Mouse (Mus musculus) layer of hippocampus, adult 9-10 months (tissue): ENCODE data around the gene C1ql3.

Experiments
- DNase-seq: peaks from one replicate; pipeline ENCODE4 v3.0.0; 2022; ENCODE audit warnings: low spot score

The C1ql3 gene

GRCm38 (mm10) chr2:13011472-13011871 lies at the start of gene C1ql3:
C1ql3 (minus strand) TSS chr2:13011806.
- peak; percentile 72 for DNase-seq

GRCm38 (mm10) chr2:13060426-13061170 lies 49.0 kb upstream of the C1ql3 start:
- DNase-seq: no peak

- no peak for DNase-seq
Observed at GRCm38 (mm10) chr2:13048649-13049048, 37.0 kb upstream of the C1ql3 start.

DNA sequence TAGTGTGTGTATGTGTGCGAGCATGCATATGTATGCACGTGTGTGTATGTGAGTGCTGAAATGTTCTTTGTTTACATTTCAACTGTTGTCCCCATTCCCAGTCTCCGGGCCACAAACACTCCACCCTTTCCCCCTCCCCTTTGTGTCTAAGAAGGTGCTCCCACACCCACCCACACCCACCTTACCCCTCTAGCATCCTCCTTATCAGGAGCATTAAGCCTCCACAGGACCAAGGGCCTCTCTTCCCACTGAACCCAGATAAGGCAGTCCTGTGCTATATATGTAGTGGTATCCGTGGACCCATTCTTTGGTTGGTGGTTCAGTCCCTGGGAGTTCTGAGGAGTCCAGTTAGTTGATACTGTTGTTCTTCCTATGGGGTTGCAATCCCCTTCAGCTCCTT lies 32.9 kb upstream of the C1ql3 start:
- DNase-seq: no peak

- DNase-seq: no peak
Observed at GRCm38 (mm10) chr2:13039785-13040184, 28.2 kb upstream of the C1ql3 start.

- no peak for DNase-seq
Observed at GRCm38 (mm10) chr2:13038772-13039171, 27.2 kb upstream of the C1ql3 start.

DNA sequence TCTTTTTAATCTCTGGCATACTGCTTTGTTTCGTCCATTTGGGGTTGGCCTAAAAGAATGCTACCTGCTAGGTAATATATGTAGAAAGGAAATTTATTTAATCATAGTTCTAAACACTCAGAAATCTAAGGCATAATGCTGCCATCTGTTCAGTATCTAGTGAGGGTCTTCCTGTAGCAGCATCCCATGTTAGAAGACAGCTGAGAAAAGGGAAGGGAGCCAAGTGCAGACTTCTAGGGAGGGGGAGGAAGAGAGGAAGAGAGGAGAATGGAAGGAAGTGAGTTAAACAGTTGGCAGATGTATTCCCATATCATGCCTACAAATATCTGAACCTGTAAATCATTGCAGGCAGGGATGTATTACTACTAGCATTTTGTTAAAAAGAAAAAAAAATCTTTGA lies 7.3 kb upstream of the C1ql3 start:
- DNase-seq: no peak

DNA sequence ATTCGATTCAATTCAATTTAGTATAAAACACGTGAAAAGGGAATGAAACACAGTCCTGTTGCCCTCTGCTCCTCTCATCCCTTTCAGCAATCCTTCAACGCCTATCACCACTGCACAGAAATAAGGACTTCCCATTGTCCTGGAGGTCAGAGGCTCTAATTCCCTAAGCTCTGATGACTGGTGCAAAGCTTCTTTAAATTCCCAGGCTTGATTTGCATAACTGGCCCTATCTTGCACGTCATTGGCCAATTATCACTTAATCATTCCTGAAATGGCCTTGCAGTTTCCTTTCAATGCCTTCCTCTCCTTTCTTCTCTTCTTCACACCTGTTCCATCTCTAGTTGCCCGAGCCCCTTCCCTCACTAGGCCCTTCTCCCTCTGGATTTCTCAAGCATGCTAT lies 6.8 kb upstream of the C1ql3 start:
- DNase-seq: no peak

DNA sequence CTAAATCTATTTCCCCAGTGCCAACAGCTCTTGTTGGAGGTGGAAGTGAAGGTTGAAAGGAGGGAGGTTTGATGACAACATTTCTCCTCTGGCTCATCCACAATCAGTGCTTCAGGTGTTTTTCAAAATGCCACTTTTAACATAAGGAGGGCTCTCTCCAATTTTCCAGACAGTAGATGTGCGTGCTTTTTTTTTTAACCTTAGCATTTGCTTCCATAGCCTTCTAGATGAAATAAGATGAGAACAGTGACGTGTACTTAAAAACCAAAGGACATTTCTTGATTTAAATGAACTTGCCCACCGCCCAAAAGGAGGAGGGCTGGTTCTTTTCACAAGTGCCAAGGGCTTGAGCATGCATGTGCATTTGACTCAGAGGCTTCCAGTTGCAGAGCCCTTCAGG lies 367 bp upstream of the C1ql3 start:
- no peak for DNase-seq

DNA sequence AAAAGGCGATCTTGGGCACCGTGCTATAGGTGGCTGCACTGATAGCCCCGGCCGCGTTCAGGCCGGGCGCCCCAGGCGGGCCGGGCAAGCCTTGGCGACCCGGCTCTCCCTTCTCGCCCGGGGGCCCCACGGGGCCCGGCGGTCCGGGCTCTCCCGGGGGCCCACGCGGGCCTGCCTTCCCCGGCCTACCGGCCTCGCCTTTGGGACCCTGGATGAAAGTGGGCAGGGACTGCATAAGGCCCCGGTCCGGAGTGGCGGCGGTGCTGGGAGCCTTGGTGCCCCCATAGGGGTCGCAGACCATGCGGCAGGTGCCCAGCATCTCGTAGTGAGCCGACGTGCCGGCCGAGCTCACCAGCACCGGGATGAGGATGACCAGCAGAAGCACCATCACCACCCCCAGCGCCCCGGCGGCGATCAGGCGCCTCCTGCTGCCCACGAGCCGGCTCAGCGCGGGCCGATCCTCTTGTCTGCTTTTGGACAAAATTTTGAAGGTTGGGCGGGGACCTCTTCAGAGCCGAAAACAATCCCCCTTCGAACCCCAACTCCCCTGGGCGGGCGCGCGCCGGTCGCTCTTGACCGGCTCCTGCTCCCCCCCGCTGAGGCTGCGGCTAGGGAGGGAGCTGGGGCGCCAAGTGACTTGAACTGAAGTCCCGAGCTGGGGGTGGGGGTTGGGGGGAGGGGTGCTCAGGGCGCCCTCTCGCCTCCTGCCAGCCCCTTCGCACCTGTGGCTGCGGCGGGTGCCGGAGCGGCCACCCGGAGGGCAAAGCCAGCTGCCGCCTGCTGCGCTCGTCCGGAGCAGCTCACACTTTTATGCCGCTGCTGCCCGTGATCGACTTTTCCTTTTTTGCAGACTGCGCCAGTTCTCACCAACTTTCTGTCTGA lies 905 bp downstream of the C1ql3 start:
- no peak for DNase-seq

- DNase-seq: no peak
Observed at GRCm38 (mm10) chr2:13010030-13010459, 1.6 kb downstream of the C1ql3 start.

DNA sequence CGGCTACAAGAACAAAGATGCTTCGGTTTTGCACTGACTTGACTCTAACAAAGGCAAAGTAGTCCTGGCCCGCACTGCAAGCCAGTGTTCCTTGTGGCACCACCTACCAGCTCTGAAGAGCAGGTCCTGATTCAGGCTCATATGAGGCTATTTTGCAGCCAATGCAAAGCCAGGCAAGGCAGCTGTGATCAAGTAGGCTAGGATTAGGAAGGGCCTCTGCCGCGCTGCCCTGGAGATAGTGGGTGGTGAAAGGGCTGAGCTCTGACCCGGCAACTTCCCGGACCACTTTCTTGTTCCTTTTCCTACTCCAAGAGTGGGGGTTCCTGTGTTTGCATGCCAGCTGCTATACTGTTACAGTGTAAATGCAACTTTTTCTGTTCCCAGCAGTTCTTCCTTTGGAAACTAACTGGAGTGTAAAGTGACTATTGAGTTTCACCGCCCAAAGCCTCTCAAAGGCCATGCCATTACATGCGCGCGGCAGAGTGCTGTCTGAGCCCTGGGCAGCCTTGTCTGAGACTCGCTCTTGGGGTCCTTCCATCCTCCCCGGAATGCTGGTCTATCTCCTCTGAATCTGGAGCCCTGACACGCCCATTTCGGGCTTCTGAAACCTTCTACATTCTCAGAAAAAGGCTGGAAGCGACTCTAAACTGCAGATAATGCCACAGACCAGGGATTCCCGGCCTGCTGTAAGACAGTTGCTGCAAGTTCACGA lies 2.2 kb downstream of the C1ql3 start:
- DNase-seq: no peak

DNA sequence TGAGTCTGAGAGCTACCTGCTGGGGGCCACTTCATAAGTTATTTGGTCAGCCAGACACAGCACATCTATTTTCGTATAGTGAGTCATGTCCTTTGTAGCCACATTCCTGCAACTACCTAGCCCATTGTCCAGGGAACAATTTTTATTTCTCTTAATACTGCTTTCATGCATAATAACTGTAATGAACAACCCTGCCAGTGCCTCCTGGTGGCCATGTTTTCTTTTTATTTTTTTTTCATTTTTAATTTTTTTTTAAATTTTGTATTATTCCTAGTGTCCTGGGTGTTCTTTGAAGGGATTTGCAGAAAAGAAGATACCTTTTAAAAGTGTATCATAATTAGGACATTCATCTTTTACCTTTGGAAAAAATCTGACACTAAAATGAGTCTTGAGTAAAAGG lies 3.2 kb downstream of the C1ql3 start:
- DNase-seq: no peak

DNA sequence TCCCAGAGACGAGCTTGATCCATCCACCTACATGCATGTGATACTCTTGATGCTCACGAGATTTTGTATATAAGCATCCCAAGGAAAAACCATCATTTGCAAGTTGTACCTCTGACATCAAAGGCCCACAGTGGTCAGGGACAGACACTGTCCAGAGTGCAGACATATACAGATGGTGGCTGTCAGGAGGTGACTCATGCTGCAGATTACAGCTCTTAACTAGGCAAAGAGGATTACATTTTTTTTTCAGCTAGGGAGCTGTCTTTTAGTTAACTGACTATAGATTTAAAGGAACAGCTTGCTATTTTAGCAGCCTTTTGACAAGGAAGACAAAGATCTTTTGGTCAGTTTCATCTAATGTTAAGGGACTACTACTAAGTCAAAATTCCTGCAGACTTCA lies 11.6 kb downstream of the C1ql3 start:
- DNase-seq: no peak

DNA sequence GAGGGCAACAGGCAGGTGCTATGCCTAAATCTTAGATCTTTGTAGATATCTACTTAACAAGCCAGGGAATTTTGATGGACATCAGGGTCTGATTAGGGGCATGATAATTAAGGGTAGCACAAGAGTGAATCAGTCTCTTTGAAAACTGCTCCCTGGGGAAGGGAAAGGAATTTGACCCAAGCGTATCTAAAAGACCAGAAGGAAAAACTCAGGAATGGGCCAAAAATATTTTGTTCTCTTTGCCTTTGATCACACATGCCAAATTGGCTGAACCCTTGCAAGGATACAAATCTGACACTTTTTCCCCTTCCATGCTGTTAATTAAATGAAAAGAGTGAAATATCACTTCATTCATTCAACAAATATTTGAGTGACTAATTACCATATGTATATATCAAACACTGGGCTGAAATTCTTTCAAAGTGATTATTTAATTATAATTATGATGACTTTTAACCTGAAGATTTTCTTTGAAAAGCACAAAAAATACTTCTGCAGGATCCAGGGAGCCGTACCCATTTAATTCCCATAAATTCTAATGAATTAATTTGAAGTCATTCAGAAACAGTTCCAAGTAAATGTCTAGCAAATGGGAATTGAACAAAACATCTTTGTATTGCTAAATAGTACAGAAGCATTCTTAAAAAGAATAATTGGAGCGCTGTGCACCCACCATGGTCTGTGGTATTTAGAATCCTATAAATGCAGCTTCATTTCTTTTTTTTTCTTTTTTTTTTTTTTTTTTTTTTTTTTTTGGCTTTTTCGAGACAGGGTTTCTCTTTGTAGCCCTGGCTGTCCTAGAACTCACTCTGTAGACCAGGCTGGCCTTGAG lies 26.5 kb downstream of the C1ql3 start:
- no peak for DNase-seq

DNA sequence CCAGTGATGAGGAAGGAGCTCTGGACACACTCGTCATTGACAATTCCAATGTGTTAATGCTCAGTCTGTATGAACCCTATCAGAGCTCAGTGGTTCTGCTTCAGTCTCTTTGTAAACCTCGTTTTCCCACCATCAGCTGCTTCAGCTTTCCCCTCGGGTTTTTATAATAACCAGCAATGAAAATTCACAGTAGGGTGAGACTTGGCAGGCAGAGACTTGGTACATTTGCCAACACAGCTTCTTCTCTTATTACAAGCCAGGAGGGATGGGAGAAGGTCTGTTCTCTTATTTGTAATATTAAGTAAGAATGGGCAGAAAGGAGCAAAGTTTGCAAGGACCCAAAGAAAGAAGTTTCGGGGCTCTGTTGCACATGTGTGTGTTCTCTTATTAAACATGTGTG lies 32.8 kb downstream of the C1ql3 start:
- DNase-seq: no peak

GRCm38 (mm10) chr2:12977367-12977766 lies 34.2 kb downstream of the C1ql3 start:
- DNase-seq: no peak

DNA sequence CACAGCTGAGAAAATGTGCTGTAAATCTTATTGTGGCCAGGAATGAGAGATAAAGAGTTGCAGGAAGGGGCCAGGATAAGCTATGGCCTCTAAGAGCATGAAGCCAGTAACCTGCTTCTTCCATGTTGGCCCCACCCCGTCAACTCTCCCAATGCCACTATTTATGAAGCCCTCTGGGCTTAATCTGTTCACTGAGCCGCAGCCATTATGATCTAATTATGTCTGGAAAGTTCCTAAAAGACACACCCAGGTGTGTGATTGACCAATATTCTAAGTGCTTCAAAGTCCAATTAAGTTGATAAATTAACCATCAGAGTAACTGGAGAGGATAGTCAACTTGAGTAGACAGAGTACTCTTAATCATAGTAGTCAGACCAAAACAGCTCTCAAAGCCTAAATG lies 37.9 kb downstream of the C1ql3 start:
- no peak for DNase-seq

- DNase-seq: no peak
Observed at GRCm38 (mm10) chr2:12970049-12970724, 41.4 kb downstream of the C1ql3 start.

- DNase-seq: no peak
Observed at GRCm38 (mm10) chr2:12956703-12957424, 54.7 kb downstream of the C1ql3 start.
